In the genomic region with DNA sequence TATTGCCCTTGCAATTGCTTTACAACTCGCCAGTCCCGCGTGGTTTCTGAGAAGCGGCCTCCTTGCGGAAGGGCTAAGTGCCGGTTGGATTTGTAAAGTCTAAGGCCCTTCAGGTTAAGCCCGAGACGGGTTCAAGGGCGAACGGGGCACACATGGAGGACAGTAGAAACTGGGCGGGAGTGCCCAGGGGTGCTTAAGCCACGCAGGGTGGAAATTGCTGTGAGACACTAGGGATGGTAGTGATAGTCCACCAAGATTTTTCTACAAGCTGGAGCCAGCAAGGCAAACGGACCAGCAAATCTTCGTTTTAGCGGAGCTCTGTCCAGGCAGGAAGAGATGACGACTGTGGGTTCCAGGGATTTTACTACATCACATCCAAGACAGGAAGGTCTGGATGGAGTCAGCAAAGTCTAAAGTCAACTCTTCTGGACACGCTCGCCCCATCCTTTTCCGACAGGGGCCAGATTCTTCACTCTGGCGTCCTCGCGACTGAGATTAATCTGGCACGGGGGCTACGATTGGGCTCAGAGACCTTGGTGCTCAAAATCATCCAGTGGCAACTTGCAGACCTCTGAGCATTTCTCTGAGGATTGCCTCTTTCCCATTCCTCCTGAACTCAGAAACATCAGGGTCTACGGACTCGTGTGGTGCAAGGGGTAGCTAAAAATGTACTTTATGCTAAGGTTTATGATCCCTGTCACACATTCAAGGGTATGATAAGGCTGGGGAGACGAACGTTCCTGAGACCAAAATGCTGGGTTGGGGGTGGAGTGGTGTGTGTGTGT, we compare ENCODE assay signal across 10 mouse cellular contexts. TPM values are rescaled to one million over a fixed set of nuclear protein-coding genes. Genes with fewer than 3 reads are reported as not detected.
A peak's percentile ranks its signal among the peaks of the same experiment; 100 is the strongest.
DNase-seq lines count a peak whose midpoint lies in the region; ATAC-seq lines count a peak whose summit lies in the region.
"Had no signal": no experiment of that assay in that cellular context is flagged by ENCODE, and none has a peak within 500 bp of the region (broad histone marks: within the 10 kb centered on the region; RNA-seq: fewer than 3 reads in every experiment).

No protein-coding gene starts in this region.

- no peaks in the 10 kb centered on the region for H3K9me3 ChIP-seq in forebrain, embryonic 15.5 days
- H3K9me3 ChIP-seq in midbrain, embryonic 12.5 days, result no peaks in the 10 kb centered on the region
- no peaks in the 10 kb centered on the region for H3K9me3 ChIP-seq in heart, embryonic 10.5 days
- no peaks in the 10 kb centered on the region for H3K9me3 ChIP-seq in kidney, embryonic 16.5 days (ENCODE audit: low read length)

- peak overlapping the region; percentile 26 for H3K4me2 ChIP-seq in forebrain, embryonic 15.5 days (replicated peaks)
- H3K4me2 ChIP-seq in midbrain, embryonic 12.5 days (replicated peaks), result peak overlapping the region; percentile 44
- H3K4me2 ChIP-seq in kidney, embryonic 16.5 days (replicated peaks; ENCODE audit: low read depth, low read length), result no peak overlapping the region

- ATAC-seq in forebrain, embryonic 15.5 days (replicated peaks), result no peak
- ATAC-seq in midbrain, embryonic 12.5 days (ENCODE audit: low FRiP score, low read depth), result no peak
- ATAC-seq in kidney, embryonic 16.5 days (ENCODE audit: low FRiP score, low TSS enrichment), result no peak

- no peak overlapping the region for H3K4me3 ChIP-seq in forebrain, embryonic 15.5 days
- H3K4me3 ChIP-seq in midbrain, embryonic 12.5 days, result peak overlapping the region; percentile 19
- no peak overlapping the region; the same call in 1 of the 2 replicates for H3K4me3 ChIP-seq in heart, embryonic 10.5 days
- H3K4me3 ChIP-seq in kidney, embryonic 16.5 days (ENCODE audit: low read length), result no peak overlapping the region

- no peak overlapping the region for H3K9ac ChIP-seq in forebrain, embryonic 15.5 days (replicated peaks)
- peak overlapping the region; percentile 40; the same call in 1 of the 2 replicates for H3K9ac ChIP-seq in midbrain, embryonic 12.5 days (replicated peaks)
- no peak overlapping the region for H3K9ac ChIP-seq in kidney, embryonic 16.5 days (replicated peaks; ENCODE audit: low read length)

- peak overlapping the region; percentile 70 for H3K27ac ChIP-seq in forebrain, embryonic 15.5 days (replicated peaks)
- peak overlapping the region; percentile 43; the same call in 1 of the 2 replicates for H3K27ac ChIP-seq in midbrain, embryonic 12.5 days (replicated peaks)
- H3K27ac ChIP-seq in heart, embryonic 10.5 days, result no peak overlapping the region
- no peak overlapping the region for H3K27ac ChIP-seq in kidney, embryonic 16.5 days (ENCODE audit: low read length)

- peaks cover 21% of the 10 kb centered on the region for H3K4me1 ChIP-seq in forebrain, embryonic 15.5 days
- peaks cover 40% of the 10 kb centered on the region for H3K4me1 ChIP-seq in midbrain, embryonic 12.5 days
- H3K4me1 ChIP-seq in heart, embryonic 10.5 days, result peaks cover 24% of the 10 kb centered on the region
- peaks cover 18% of the 10 kb centered on the region for H3K4me1 ChIP-seq in kidney, embryonic 16.5 days (ENCODE audit: insufficient read depth, low read length)

- DNase-seq in ZHBTc4 (ENCODE audit: low read depth, low spot score), result peak; percentile 64
- peak; percentile 61 for DNase-seq in cerebellum, adult 9-11 months
- no peak for DNase-seq in heart, embryonic 10.5 days (ENCODE audit: low spot score)
- no peak for DNase-seq in adrenal gland, postnatal 14 days
- DNase-seq: kidney, postnatal 36 days had no signal

- peaks cover 43% of the 10 kb centered on the region for H3K27me3 ChIP-seq in forebrain, embryonic 15.5 days
- H3K27me3 ChIP-seq in midbrain, embryonic 12.5 days, result peaks cover 83% of the 10 kb centered on the region
- H3K27me3 ChIP-seq in heart, embryonic 10.5 days (ENCODE audit: insufficient read depth, poor library complexity, severe bottlenecking), result peaks cover 99% of the 10 kb centered on the region
- peaks cover 97% of the 10 kb centered on the region for H3K27me3 ChIP-seq in kidney, embryonic 16.5 days (ENCODE audit: insufficient read depth, low read length)

- WGBS in forebrain, embryonic 15.5 days, result 14% methylated on average over 28 of the region's 28 CpGs
- WGBS in midbrain, embryonic 12.5 days, result 4% methylated on average over 28 of the region's 28 CpGs
- WGBS in heart, embryonic 10.5 days, result 2% methylated on average over 28 of the region's 28 CpGs
- 1% methylated on average over 28 of the region's 28 CpGs for whole genome bisulfite sequencing in kidney, embryonic 16.5 days

- H3K36me3 ChIP-seq in forebrain, embryonic 15.5 days, result no peaks in the 10 kb centered on the region
- no peaks in the 10 kb centered on the region for H3K36me3 ChIP-seq in midbrain, embryonic 12.5 days
- no peaks in the 10 kb centered on the region for H3K36me3 ChIP-seq in heart, embryonic 10.5 days
- H3K36me3 ChIP-seq in kidney, embryonic 16.5 days (ENCODE audit: insufficient read depth, low read length), result no peaks in the 10 kb centered on the region

RNA-seq across cellular contexts. Expression of a gene that starts 3.7 kb away (rescaled TPM):
- 14.2 and 15.2 TPM in 2 replicates for polyA plus RNA-seq in forebrain, embryonic 15.5 days (2015; fragmentation: Nextera tagmentation; extraction: Ambion mirVana)
- polyA plus RNA-seq in midbrain, embryonic 12.5 days (2016; fragmentation: Nextera tagmentation; extraction: Ambion mirVana), result 15.7 and 30.2 TPM in 2 replicates
- 0.04 and 0.30 TPM in 2 replicates for polyA plus RNA-seq in heart, embryonic 10.5 days (2016; fragmentation: Nextera tagmentation; extraction: Ambion mirVana)
- 0.11 TPM in 1 of 2 replicates, not detected in the other for total RNA-seq in adrenal gland, postnatal 14 days (2021)
- polyA plus RNA-seq in kidney, embryonic 16.5 days (2015; fragmentation: Nextera tagmentation; extraction: Ambion mirVana), result 0.06 and 0.14 TPM in 2 replicates
- polyA plus RNA-seq: gonadal fat pad, adult 2 months; lung, embryonic 16.5 days had no signal

RNA-seq across cellular contexts. Expression of a gene that starts 6.1 kb away (rescaled TPM):
- polyA plus RNA-seq in forebrain, embryonic 15.5 days (2015; fragmentation: Nextera tagmentation; extraction: Ambion mirVana), result 8.4 and 9.3 TPM in 2 replicates
- polyA plus RNA-seq in midbrain, embryonic 12.5 days (2016; fragmentation: Nextera tagmentation; extraction: Ambion mirVana), result 14.2 and 21.1 TPM in 2 replicates
- 0.11 TPM in 1 of 2 replicates, not detected in the other for polyA plus RNA-seq in heart, embryonic 10.5 days (2016; fragmentation: Nextera tagmentation; extraction: Ambion mirVana)
- 0.64 TPM in 1 of 2 replicates, not detected in the other for total RNA-seq in adrenal gland, postnatal 14 days (2021)
- polyA plus RNA-seq in kidney, embryonic 16.5 days (2015; fragmentation: Nextera tagmentation; extraction: Ambion mirVana), result not detected in 2 replicates
- polyA plus RNA-seq: lung, embryonic 16.5 days had no signal

RNA-seq across cellular contexts. Expression of a gene that starts 18.2 kb away (rescaled TPM):
- polyA plus RNA-seq in forebrain, embryonic 15.5 days (2015; fragmentation: Nextera tagmentation; extraction: Ambion mirVana), result 0.74 and 0.75 TPM in 2 replicates
- polyA plus RNA-seq in midbrain, embryonic 12.5 days (2016; fragmentation: Nextera tagmentation; extraction: Ambion mirVana), result 1.7 and 2.6 TPM in 2 replicates
- not detected in 2 replicates for polyA plus RNA-seq in heart, embryonic 10.5 days (2016; fragmentation: Nextera tagmentation; extraction: Ambion mirVana)
- total RNA-seq in adrenal gland, postnatal 14 days (2021), result not detected in 2 replicates
- polyA plus RNA-seq in kidney, embryonic 16.5 days (2015; fragmentation: Nextera tagmentation; extraction: Ambion mirVana), result not detected in 2 replicates
- polyA plus RNA-seq: gonadal fat pad, adult 2 months; lung, embryonic 16.5 days had no signal

RNA-seq across cellular contexts. Expression of a gene that starts 21.2 kb away (rescaled TPM):
- polyA plus RNA-seq in forebrain, embryonic 15.5 days (2015; fragmentation: Nextera tagmentation; extraction: Ambion mirVana), result 0.57 and 0.63 TPM in 2 replicates
- polyA plus RNA-seq in midbrain, embryonic 12.5 days (2016; fragmentation: Nextera tagmentation; extraction: Ambion mirVana), result 0.31 and 0.68 TPM in 2 replicates
- not detected in 2 replicates for polyA plus RNA-seq in heart, embryonic 10.5 days (2016; fragmentation: Nextera tagmentation; extraction: Ambion mirVana)
- total RNA-seq in adrenal gland, postnatal 14 days (2021), result not detected in 2 replicates
- polyA plus RNA-seq in kidney, embryonic 16.5 days (2015; fragmentation: Nextera tagmentation; extraction: Ambion mirVana), result not detected in 2 replicates
- polyA plus RNA-seq: gonadal fat pad, adult 2 months; lung, embryonic 16.5 days had no signal

Comparison
In these comparisons a context has a peak if more than half of its experiments do, and no peak if none do; other contexts are left out.
1. DNase-seq: peak in ZHBTc4 (single experiment) and cerebellum, adult 9-11 months (single experiment); none in heart, embryonic 10.5 days (single experiment) and adrenal gland, postnatal 14 days (single experiment).
2. H3K27ac ChIP-seq: peak in forebrain, embryonic 15.5 days (single experiment) and midbrain, embryonic 12.5 days (single experiment); none in heart, embryonic 10.5 days (single experiment) and kidney, embryonic 16.5 days (single experiment).
3. RNA of a gene that starts 3.7 kb away (polyA plus RNA-seq): 15.7 to 30.2 TPM in midbrain, embryonic 12.5 days and 14.2 to 15.2 TPM in forebrain, embryonic 15.5 days; 0.04 to 0.30 TPM in heart, embryonic 10.5 days and 0.06 to 0.14 TPM in kidney, embryonic 16.5 days; every median in the first group is over 10 times any median in the second.